Mouse (Mus musculus) retina, embryonic 14.5 days (tissue): ENCODE data around the gene Itm2c.

Experiments used
- DNase-seq: peaks from one replicate; pipeline ENCODE4 v3.0.0-alpha.2; 2015; ENCODE audit warnings: low spot score

The Itm2c gene

GRCm38 (mm10) chr1:85934560-85934959 is 40.5 kb downstream of the Itm2c start:
- DNase-seq = no peak

DNA sequence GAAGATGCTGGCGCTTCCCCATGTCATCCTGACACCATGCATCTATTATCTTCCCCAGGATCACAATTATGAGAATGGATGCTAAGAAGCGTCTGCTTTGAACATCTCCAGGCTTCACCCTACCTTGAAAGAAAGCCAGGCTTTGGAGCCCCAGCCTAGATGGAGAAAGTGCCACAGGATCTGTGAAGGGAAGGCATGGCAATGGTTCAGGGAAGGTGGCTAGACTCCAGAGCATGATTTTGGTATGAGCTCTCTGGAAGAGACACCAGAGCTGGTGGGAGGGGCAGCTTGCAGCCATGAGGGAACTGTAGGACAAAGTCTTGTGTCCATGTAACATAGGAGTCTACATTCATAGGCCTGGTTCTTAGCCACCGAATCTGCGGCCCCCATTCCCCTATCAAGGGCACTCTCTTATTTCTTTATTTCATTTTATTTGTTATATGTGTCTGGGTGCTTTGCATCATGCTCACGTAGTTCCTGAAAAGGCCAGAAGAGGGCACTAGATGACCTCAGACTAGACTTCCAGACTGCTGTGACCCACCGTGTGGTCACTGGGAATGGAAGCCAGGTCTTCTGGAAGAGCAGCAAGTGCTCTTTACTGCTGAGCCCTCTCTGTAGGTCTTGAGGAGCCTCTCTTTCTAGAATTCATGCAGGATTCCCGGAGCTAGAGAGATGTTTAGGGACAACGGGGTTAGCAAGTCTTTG is 41.2 kb downstream of the Itm2c start:
- peak; percentile 71 for DNase-seq

GRCm38 (mm10) chr1:85936265-85936664 is 42.2 kb downstream of the Itm2c start:
- DNase-seq = no peak

- DNase-seq = no peak
Measured at GRCm38 (mm10) chr1:85937323-85937722, 43.2 kb downstream of the Itm2c start.

GRCm38 (mm10) chr1:85942318-85942717 is 48.2 kb downstream of the Itm2c start:
- DNase-seq = no peak

- no peak for DNase-seq
Measured at GRCm38 (mm10) chr1:85949085-85949684, 55.1 kb downstream of the Itm2c start.

GRCm38 (mm10) chr1:85955150-85955549 is 61.1 kb downstream of the Itm2c start:
- DNase-seq = no peak

GRCm38 (mm10) chr1:85957290-85957689 is 63.2 kb downstream of the Itm2c start:
- no peak for DNase-seq

DNA sequence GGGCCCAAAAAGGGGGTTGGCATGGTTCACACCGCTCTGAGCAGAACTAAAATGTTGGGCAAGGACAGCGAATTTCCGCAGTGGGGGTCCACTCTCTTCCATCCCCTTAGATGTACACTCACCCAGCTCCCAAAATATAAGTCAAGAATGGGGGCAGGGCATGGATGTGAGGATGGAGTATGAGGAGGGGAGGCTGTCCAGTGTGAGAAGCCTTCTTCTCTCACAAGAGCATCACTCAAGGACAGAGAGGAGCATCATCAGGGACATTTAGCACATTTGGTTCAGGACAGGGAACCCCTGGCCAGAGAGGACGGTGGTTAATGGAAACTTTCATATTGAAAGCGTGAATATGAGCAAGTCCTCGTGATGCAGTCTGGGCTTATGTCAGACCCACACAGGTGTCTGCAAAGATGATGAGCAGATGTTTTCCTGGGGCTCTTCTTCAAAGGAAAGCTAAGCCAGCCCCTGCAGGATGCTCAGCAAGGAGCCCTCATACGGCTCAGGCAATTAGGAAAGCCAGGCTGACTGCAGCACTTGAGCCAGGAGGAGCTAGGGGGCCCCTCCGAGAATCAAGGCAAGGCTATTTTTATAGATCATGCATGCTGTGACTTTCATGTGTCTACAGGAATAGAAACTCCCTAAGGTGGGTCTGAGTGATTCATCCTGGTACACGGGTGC is 64.0 kb downstream of the Itm2c start:
- no peak for DNase-seq
